Mouse (Mus musculus): Measurements from ENCODE around the gene St6gal1. TPM values are rescaled to one million over a fixed set of nuclear protein-coding genes. Genes with fewer than 3 reads are reported as not detected.

St6gal1 gene
- polyA plus RNA-seq, 1 experiment from 2014 or later = 29.1 TPM

DNA sequence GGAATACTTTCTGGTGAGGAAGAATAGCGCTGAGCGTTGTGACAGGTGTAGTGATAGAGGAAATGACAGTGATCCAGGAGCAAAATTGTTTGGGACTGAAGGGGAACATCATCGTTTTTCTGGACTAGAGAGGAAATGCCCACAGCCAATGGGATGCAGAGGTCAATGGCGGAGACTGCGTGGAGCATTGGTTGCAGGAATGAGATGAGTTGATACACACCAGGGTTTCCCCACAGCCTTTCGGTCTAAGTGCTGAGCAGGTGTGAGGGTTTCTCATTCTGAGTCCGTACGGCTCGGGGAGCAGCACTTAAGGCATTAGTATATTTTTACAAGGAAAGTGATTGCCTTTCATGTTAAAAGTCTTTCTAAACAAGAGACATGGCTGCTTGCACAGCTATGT lies 88.1 kb downstream of the St6gal1 start:
- no peaks in the 10 kb centered on the region for H3K36me3 ChIP-seq (ENCODE audit: control insufficient read depth, insufficient read depth, low read length)
- no peaks in the 10 kb centered on the region for H3K27me3 ChIP-seq (ENCODE audit: control insufficient read depth, insufficient read depth, low read length)
- ATAC-seq (ENCODE audit: insufficient number of reproducible peaks, low FRiP score, low TSS enrichment, low read depth) = no peak
- no peak overlapping the region for H3K9ac ChIP-seq (ENCODE audit: low read length)
- H3K27ac ChIP-seq (replicated peaks; ENCODE audit: low read depth, low read length) = no peak overlapping the region
- H3K4me1 ChIP-seq (ENCODE audit: control insufficient read depth, insufficient read depth, low read length) = no peaks in the 10 kb centered on the region
- no peak overlapping the region for H3K4me2 ChIP-seq (ENCODE audit: low read depth, severe bottlenecking)
- H3K4me3 ChIP-seq (ENCODE audit: low read depth, low read length) = no peak overlapping the region
- no peaks in the 10 kb centered on the region; the same call in 1 of the 2 replicates for H3K9me3 ChIP-seq (ENCODE audit: control insufficient read depth, low read length)
- WGBS = 92% methylated on average over 9 of the region's 9 CpGs
- DNase-seq (ENCODE audit: low spot score) = no peak

DNA sequence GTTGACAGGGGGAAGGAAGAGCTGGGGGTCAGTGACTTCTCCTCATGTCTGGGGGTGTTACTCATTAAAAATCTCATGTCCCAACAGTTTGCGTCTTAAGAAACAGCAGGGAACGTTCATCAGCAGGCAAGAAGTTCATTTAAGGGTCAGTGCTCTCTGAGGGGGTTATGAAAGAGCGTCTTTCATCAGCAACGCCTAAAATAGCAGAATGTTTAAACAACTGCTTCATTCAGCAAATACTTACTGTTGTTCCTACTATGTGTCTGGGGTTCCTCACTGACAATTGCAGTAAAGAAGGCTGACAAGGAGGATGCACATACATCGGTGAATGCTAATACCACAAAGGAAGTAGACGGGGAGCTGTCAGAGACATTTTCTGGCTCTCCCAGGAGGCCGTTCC lies 90.2 kb downstream of the St6gal1 start:
- Histone ChIP-seq H3K4me2 (ENCODE audit: low read depth, severe bottlenecking) (no peak overlapping the region), H3K27me3 (ENCODE audit: control insufficient read depth, insufficient read depth, low read length) (no peaks in the 10 kb centered on the region)

DNA sequence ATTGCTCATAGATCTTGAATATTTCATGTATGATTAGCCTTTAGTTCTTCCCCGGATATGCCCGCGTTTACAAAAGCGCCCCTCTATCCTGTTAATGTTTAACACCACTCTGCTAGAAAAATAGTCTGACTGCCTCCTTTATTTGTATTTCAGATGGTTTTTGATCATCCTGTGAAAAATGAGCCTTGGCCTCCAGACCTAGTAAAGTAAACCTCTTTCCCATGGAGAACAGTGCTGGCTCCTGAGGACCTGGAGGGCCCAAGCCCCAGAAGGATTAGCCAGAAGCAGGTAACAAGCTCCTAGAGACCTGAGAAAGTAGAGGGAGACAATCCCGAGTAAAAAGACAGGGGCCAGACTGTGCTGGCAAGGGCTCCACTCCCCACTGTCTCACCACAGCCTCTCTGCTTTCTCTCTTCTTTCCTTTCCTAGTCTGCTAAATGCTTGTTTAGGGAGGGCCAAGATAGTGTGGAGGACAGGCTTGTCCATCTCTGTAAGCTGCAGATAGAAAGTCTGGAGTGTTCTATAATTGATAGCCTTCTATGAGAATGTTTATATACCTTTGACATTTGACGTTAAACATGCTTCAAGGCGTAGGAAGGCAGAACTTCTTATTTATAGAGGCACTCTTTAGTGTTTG lies 93.0 kb downstream of the St6gal1 start:
- no peaks in the 10 kb centered on the region for H3K4me1 ChIP-seq (ENCODE audit: control insufficient read depth, insufficient read depth, low read length)
- ATAC-seq (ENCODE audit: insufficient number of reproducible peaks, low FRiP score, low TSS enrichment, low read depth) = no peak
- no peak overlapping the region for H3K27ac ChIP-seq (replicated peaks; ENCODE audit: low read depth, low read length)
- H3K9me3 ChIP-seq (ENCODE audit: control insufficient read depth, low read length) = no peaks in the 10 kb centered on the region; the same call in 1 of the 2 replicates
- H3K9ac ChIP-seq (ENCODE audit: low read length) = no peak overlapping the region
- peaks cover 7% of the 10 kb centered on the region for H3K36me3 ChIP-seq (ENCODE audit: control insufficient read depth, insufficient read depth, low read length)
- H3K27me3 ChIP-seq (ENCODE audit: control insufficient read depth, insufficient read depth, low read length) = no peaks in the 10 kb centered on the region
- H3K4me2 ChIP-seq (ENCODE audit: low read depth, severe bottlenecking) = no peak overlapping the region
- no peak overlapping the region for H3K4me3 ChIP-seq (ENCODE audit: low read depth, low read length)
- 83% methylated on average over 7 of the region's 7 CpGs for WGBS
- DNase-seq (ENCODE audit: low spot score) = no peak

More for the DNA sequence above, 90.2 kb downstream of the St6gal1 start:
- Histone ChIP-seq H3K4me1 (ENCODE audit: control insufficient read depth, insufficient read depth, low read length) (no peaks in the 10 kb centered on the region), H3K27ac (replicated peaks; ENCODE audit: low read depth, low read length) (no peak overlapping the region), H3K36me3 (ENCODE audit: control insufficient read depth, insufficient read depth, low read length) (peaks cover 4% of the 10 kb centered on the region; the same call in 1 of the 2 replicates), H3K9ac (ENCODE audit: low read length) (no peak overlapping the region), H3K4me3 (ENCODE audit: low read depth, low read length) (no peak overlapping the region), H3K9me3 (ENCODE audit: control insufficient read depth, low read length) (no peaks in the 10 kb centered on the region; the same call in 1 of the 2 replicates)
- WGBS = 54% methylated on average over 7 of the region's 7 CpGs
- ATAC-seq (ENCODE audit: insufficient number of reproducible peaks, low FRiP score, low TSS enrichment, low read depth) (no peak), DNase-seq (ENCODE audit: low spot score) (no peak)

DNA sequence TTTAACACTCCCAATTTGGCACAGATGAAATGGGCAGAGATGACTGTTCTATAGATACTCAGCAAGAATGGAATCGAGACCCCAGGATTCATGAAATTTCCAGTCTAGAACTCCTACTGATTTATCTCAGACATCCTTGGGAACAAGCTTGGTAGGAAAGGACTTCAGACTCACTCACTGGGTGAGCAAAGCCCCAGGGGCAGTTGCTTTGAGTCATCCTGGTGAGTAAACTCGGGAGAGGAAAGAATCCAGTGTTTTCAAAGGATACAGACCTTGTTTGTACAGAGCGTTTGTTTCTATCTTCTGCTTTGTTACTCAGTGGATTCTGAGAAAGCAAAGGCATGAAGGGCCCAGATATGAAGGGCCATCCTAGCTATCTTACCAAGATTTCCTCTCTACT lies 95.5 kb downstream of the St6gal1 start:
- H3K4me2 ChIP-seq (ENCODE audit: low read depth, severe bottlenecking) = no peak overlapping the region
- H3K9me3 ChIP-seq (ENCODE audit: control insufficient read depth, low read length) = no peaks in the 10 kb centered on the region; the same call in 1 of the 2 replicates
- DNase-seq (ENCODE audit: low spot score) = no peak
- H3K4me1 ChIP-seq (ENCODE audit: control insufficient read depth, insufficient read depth, low read length) = no peaks in the 10 kb centered on the region
- no peak overlapping the region for H3K4me3 ChIP-seq (ENCODE audit: low read depth, low read length)
- H3K27me3 ChIP-seq (ENCODE audit: control insufficient read depth, insufficient read depth, low read length) = no peaks in the 10 kb centered on the region
- WGBS = 90% methylated on average over 3 of the region's 3 CpGs
- H3K9ac ChIP-seq (ENCODE audit: low read length) = no peak overlapping the region
- H3K27ac ChIP-seq (replicated peaks; ENCODE audit: low read depth, low read length) = no peak overlapping the region
- no peak for ATAC-seq (ENCODE audit: insufficient number of reproducible peaks, low FRiP score, low TSS enrichment, low read depth)
- H3K36me3 ChIP-seq (ENCODE audit: control insufficient read depth, insufficient read depth, low read length) = peaks cover 7% of the 10 kb centered on the region

DNA sequence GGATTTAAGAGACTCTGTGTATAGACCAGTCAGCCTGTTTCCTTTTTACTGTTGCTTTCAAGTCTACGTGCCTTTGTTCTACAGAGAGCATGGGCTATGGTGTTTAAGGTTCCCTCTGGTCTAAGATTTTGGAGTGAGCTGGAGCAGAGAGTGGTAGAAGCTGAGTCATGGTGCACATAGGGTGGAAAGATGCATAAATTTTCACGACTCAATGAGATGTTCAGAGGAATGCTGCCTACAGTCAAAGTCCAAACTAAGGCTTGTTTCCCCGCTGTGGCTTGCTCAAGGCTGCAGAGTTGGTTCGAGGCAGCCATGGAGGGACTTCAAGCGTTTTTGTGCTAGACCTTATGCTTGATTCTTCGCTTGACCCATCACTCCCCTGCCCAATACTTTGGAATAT lies 96.0 kb downstream of the St6gal1 start:
- DNase-seq (ENCODE audit: low spot score) (no peak), ATAC-seq (ENCODE audit: insufficient number of reproducible peaks, low FRiP score, low TSS enrichment, low read depth) (no peak)
- H3K27me3 ChIP-seq (ENCODE audit: control insufficient read depth, insufficient read depth, low read length) = no peaks in the 10 kb centered on the region
- no peak overlapping the region for H3K4me3 ChIP-seq (ENCODE audit: low read depth, low read length)
- H3K4me2 ChIP-seq (ENCODE audit: low read depth, severe bottlenecking) = no peak overlapping the region
- 96% methylated on average over 6 of the region's 6 CpGs for WGBS
- no peak overlapping the region for H3K9ac ChIP-seq (ENCODE audit: low read length)
- H3K9me3 ChIP-seq (ENCODE audit: control insufficient read depth, low read length) = no peaks in the 10 kb centered on the region; the same call in 1 of the 2 replicates
- no peak overlapping the region for H3K27ac ChIP-seq (replicated peaks; ENCODE audit: low read depth, low read length)
- H3K36me3 ChIP-seq (ENCODE audit: control insufficient read depth, insufficient read depth, low read length) = peaks cover 7% of the 10 kb centered on the region
- no peaks in the 10 kb centered on the region for H3K4me1 ChIP-seq (ENCODE audit: control insufficient read depth, insufficient read depth, low read length)

DNA sequence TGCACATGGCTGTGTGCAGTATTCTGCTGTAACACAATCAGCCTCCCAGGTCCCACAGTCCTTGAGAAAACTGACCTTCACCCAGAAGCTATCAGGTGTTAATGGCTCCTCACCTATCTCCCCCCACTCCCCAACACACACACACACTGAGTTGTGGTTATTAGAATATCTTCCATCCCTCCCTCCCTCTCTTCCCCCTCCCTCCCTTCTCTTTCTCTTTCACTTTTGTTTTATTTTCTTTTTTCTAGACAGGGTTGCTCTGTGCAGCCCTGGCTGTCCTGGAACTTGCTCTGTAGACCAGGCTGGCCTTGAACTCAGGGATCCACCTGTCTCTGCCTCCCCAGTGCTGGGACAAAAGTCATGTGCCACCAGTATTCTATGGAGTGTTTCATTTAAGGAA lies 97.9 kb downstream of the St6gal1 start:
- no peaks in the 10 kb centered on the region for H3K4me1 ChIP-seq (ENCODE audit: control insufficient read depth, insufficient read depth, low read length)
- ATAC-seq (ENCODE audit: insufficient number of reproducible peaks, low FRiP score, low TSS enrichment, low read depth) = no peak

DNA sequence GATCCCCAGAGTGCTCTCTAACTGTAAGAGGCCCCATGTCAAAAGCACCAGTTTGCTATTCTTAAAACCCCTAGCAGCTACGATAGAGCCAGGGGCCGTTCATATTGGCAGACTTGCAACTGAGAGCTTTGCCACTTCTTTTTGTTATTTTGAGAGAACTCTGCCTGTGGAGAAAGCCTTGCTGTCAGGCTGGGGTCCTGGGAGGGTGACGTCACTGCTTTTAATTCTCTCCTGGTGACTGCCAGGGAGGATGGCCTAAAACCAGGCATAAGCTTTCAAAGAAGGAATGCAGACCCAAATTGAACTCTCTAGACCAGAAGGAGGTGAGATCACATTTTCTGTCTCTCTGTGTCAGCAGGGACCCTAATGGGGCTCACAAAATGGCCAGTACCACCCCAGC lies 99.4 kb downstream of the St6gal1 start:
- Histone ChIP-seq H3K4me2 (ENCODE audit: low read depth, severe bottlenecking) (no peak overlapping the region), H3K27ac (replicated peaks; ENCODE audit: low read depth, low read length) (no peak overlapping the region), H3K9ac (ENCODE audit: low read length) (no peak overlapping the region), H3K9me3 (ENCODE audit: control insufficient read depth, low read length) (no peaks in the 10 kb centered on the region), H3K4me1 (ENCODE audit: control insufficient read depth, insufficient read depth, low read length) (no peaks in the 10 kb centered on the region), H3K36me3 (ENCODE audit: control insufficient read depth, insufficient read depth, low read length) (peaks cover 11% of the 10 kb centered on the region), H3K4me3 (ENCODE audit: low read depth, low read length) (no peak overlapping the region), H3K27me3 (ENCODE audit: control insufficient read depth, insufficient read depth, low read length) (no peaks in the 10 kb centered on the region)
- DNase-seq (ENCODE audit: low spot score) (no peak), ATAC-seq (ENCODE audit: insufficient number of reproducible peaks, low FRiP score, low TSS enrichment, low read depth) (no peak)
- 62% methylated on average over 3 of the region's 3 CpGs for WGBS

More for the DNA sequence above, 97.9 kb downstream of the St6gal1 start:
- Histone ChIP-seq H3K4me2 (ENCODE audit: low read depth, severe bottlenecking) (no peak overlapping the region), H3K27me3 (ENCODE audit: control insufficient read depth, insufficient read depth, low read length) (no peaks in the 10 kb centered on the region), H3K36me3 (ENCODE audit: control insufficient read depth, insufficient read depth, low read length) (peaks cover 7% of the 10 kb centered on the region), H3K4me3 (ENCODE audit: low read depth, low read length) (no peak overlapping the region), H3K27ac (replicated peaks; ENCODE audit: low read depth, low read length) (no peak overlapping the region), H3K9ac (ENCODE audit: low read length) (no peak overlapping the region), H3K9me3 (ENCODE audit: control insufficient read depth, low read length) (no peaks in the 10 kb centered on the region)
- DNase-seq (ENCODE audit: low spot score) = no peak

DNA sequence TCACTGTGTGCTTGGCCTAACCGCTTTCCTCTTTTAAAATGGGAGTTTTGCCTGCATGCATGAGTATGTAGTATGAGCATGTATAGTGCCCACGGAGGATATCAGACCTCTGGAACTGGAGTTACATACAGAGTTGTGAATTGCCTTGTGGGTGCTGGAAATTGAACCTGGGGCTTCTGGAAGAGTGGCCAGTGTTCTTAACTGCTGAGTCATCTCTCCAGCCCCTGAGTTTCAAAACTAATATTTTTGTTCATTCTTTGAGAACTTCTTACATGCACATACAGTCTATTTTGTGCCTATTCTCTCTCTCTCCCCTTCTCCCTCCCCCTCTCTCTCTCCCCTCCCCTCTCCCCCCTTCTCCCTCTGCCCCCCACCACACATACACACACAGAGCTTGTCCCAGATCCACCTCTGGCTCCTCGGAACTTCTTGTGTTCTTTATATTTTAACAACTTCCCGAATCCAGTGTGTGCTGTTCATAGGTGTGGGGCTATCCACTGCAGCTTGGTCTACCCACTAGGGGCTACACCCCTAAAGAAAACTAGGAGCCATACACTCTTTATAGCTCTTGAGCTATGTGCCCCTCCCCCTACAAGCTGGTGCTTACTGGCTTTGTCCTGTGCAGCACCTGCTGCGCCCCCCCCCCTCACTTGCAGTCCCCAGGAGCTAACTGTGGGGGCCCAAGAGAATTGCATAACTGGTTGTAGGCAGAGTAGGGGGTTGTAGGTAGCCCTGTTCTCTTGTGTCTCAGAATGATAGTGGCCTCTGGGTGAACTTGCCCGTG lies 100.5 kb downstream of the St6gal1 start:
- no peak for DNase-seq (ENCODE audit: low spot score)
- Histone ChIP-seq H3K36me3 (ENCODE audit: control insufficient read depth, insufficient read depth, low read length) (peaks cover 7% of the 10 kb centered on the region; the same call in 1 of the 2 replicates), H3K9ac (ENCODE audit: low read length) (no peak overlapping the region), H3K9me3 (ENCODE audit: control insufficient read depth, low read length) (no peaks in the 10 kb centered on the region), H3K4me3 (ENCODE audit: low read depth, low read length) (no peak overlapping the region), H3K27me3 (ENCODE audit: control insufficient read depth, insufficient read depth, low read length) (no peaks in the 10 kb centered on the region), H3K4me2 (ENCODE audit: low read depth, severe bottlenecking) (no peak overlapping the region), H3K4me1 (ENCODE audit: control insufficient read depth, insufficient read depth, low read length) (no peaks in the 10 kb centered on the region), H3K27ac (replicated peaks; ENCODE audit: low read depth, low read length) (no peak overlapping the region)
- WGBS = 82% methylated on average over 6 of the region's 6 CpGs
- ATAC-seq (ENCODE audit: insufficient number of reproducible peaks, low FRiP score, low TSS enrichment, low read depth) = no peak

All from limb, embryonic 11.5 days (tissue).